Mouse (Mus musculus): ENCODE data around the gene Gm17545.

Gene Gm17545

DNA sequence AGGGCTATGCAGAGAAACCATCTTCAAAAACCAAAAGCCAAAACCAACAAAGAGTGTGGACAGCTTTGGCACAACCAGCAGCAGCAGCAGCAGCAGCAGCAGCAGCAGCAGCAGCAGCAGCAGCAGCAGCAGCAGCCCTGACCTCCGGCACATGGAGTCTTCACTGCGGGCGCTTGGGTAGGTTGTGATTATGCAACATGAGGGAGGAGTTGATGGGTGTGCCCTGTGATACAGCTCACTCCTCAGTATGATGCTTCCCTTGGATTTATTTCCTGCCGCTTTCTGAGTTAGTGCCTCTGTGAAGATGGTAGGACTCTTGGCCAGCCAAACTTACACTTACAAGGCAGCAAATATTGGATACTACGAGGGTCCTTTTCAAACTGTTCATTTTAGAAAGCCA is 6.9 kb upstream of the Gm17545 start:
- DNase-seq = no peak

DNA sequence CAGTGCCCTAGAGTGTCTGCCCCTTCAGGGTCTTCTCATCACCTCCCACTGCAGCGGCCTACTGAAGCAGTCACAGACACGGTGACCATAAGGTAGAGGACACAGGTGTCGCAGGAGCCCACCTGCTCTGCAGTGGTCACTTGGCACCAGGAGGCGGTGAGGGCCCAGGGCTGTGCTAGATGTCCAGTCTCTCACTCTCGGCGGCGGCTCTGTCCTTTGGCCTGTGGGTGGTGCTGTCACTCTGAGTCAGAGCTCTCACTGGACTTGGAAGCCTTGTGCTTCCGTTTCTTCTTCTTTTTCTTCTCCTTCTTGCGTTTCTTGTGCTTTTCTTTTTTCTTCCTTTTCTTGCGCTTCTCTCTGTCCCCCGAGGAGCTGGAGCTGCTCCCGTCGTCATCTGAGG is 5.7 kb upstream of the Gm17545 start:
- no peak for DNase-seq

DNA sequence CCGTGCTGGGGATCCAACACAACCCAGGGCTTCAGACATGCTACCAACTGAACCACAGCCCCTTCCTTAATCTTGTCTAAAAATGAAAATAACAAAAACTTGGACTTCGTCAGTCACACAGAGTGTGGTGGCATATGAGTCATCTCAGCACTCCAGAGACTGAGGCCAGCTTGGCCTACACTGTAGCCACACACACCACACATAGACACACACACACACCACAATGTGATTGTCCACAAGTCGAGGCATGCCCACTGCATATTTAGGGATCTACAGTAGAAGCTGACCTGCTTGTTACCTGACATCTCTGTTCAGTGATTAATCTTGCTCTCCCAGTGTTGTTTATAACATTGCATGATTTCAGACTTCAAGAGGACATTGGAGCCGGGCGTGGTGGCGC is 4.9 kb upstream of the Gm17545 start:
- DNase-seq = no peak

DNA sequence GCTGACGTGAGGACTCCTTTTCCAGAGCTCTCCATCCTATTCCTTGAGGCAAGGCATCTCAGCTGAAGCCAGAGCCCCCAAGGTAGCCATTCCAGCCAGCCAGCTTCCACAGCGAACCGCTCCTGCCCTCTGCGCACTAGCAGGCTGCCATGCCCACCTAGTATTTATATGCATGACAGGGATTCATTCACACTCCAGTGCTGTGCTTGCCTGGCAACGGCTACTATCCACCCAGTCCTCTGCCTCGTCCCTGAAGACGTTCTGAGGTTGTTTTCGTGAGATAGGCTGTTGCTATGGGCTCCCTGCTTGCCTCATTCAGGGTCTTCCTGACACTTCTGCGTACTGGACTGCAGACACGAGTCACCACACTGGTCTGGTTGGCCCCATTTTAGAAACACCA is 1.4 kb upstream of the Gm17545 start:
- no peak for DNase-seq

DNA sequence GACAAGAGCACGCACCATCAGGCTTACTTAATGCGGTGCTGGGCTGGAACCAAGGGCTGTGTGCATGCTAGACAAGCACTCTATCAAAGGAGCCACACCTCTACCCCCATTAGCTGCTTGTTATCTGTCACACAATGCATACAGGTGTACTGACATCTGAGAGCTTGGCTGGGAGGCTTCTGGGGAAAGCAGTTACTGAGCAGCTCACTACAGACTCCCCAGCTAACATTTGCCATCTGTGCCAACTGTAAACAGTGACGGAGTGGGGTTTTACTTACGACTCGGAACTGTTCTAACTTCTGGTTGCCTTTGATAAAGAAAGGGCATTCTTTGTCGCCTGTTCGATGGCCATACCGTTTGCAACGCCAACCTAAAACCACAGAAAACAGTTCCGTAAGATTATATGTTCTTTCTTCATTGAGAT is 577 bp upstream of the Gm17545 start:
- no peak for DNase-seq

DNA sequence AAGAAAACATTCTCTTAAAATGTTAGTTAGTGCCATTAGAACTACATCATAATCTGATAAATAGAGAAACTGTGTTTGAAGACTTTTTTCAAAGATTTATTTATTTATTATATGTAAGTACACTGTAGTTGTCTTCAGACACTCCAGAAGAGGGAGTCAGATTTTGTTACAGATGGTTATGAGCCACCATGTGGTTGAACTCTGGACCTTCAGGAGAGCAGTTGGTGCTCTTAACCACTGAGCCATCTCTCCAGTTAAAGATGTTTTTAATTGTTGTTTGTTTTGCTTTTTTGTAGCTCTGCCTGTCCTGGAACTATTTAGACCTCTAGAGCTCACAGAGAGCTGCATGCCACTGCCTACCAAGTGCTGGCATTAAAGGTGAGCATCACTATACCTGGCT is 951 bp downstream of the Gm17545 start:
- no peak for DNase-seq

DNA sequence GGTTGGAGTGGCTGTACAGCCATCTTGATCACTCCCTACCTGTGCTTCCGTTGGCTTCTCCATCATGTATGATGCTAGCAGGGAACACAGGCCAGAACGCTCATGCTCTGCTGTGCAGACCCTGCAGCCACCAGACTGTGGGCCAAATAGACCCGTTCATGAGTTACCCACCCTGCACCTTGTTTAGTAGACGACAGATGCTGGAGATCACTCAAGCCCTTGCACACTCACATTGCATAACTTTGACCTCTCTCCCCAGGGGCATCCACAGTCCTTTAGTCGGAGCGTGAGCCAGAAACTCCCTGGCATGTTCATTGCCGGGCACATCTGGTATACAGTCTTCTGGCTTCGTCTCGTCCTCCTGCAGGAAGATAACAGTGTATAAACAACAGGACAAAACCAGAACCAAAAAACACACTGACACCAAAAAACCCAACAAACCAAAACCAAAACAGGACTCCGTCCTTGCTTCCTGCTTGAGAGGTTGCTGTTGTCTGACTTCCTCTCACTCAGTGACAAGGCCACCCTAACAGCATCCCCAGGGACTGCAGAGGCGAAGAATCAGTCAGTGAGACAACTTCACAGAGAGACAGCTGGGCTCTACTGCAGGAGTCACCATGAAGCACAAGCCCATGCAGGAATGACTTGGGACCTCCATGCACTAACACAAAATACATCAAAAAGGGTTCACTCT is 3.2 kb downstream of the Gm17545 start:
- DNase-seq = no peak

DNA sequence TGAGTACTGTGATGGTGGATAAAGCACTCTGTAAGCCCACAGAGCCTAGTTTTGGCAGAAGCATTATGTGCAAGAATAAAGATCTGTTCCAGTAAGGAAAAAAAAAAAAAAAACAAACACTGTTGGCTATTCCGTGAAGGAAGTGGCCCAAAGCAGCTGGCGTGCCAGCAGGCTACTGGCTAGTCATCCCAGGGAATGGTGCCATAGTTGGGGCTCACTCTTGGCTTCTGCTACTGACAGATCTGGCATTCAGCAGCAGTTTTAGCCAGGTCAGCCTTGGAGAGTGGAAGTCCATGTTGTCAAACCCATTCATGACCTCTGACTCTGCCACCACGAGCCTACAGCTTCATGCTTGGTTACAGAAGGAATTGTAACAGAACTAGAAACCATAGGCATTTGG is 7.9 kb downstream of the Gm17545 start:
- no peak for DNase-seq

DNA sequence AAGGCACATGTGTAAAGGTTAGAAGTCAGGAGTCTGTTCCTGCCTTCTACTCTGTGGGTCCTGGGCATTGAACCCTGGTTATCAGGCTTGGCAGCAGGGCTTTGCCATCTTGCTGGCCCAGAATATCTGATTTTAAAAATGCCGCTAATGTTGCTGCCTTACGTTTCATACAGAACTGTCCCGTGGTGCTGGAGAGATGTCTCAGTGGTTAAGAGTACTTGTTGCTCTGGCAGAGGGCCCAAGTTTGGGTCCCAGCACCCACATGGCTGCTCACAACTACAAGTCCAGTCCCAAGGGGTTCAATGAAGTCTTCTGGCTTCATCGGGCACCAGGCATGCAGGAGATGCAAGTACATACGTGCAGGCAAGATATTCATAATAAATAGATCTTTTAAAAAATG is 12.1 kb downstream of the Gm17545 start:
- no peak for DNase-seq

DNA sequence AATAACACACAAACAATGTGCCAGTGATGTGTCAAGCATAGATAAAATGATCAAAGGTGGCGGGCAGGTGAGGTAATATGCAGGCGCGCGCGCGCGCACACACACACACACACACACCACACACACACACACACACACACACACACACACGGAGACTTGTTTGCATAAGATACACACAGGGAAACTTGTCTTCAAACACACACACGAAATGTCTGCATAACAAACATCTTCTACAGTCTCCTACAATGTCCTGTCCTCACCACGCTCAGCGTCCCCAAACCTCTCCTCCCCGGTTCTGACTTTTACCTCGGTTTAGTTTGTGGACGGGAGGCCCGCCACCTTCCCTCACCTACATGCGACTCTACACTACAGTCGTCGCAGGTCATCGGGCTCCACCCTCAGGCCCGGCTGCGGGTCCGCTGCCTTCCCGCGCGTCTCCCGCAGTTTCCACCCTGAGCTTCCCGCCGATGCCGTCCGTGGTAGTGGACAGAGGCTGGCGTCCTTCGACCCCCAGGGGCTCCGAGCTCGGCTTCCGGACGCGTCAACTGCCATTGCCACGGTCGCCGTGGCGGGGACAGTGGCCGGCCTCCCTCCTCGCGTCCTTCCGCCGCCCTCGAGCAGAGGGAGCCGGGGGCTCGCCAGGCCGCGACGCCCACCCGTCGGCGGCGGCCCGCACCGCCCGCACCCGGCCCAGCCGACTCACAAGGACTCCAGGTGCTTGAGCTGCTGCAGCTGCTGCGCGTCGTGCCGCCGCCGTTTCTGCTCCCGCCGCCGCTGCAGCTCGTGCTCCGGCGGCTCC is 13.5 kb downstream of the Gm17545 start:
- DNase-seq = peak; percentile 67 to 78

DNA sequence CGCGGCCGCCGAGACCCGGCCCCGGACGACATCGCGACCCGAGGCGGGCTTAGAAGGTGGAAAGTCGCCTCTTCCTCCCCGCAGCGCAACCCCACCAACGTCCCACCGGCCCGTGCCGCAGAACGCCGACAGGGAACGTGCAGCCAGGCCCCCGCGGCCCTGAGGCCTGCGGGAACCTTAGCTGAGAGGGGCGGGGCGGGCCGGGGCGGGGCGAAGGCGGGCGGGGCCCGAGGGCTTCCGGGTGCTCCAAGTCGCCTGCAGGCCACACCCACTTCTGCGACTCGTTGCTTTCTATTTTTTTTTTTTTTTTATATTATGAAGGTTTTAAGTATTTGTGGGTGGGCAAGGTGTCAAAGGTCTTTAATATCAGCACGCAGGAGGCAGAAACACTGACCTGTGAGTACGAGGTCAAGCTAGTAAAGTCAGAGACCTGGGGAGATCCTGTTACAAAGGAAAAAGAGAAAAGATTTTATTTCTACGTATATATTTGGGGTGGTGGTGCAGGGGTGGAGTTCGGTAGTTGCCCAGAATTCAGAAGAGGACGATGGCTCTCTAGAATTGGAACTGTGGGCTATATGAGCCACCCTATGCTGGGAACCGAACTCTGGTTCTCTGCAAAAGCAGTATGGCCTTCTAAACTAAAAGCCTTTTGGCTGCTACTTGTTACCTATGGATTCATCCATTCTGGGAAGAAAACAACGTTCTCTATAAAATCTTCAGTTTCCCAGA is 14.2 kb downstream of the Gm17545 start:
- DNase-seq = peak; percentile 78 to 87

DNA sequence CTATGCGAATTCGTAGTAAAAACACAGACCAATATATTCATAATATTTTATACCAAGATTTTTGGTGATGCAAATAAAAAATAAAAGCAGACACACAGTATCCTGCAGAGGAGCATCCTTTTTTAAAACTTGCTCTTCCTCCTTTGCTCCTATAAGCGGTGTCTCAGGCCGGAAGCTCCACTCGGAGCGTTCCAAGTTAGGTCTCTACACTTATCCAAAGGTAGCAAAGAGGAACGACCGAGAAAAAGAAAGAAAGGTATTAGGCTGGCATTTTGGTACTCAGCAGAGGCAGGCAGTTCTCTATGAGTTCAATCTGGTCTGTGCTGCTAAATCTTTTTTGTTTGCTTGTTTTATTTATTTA is 14.8 kb downstream of the Gm17545 start:
- DNase-seq = no peak

DNA sequence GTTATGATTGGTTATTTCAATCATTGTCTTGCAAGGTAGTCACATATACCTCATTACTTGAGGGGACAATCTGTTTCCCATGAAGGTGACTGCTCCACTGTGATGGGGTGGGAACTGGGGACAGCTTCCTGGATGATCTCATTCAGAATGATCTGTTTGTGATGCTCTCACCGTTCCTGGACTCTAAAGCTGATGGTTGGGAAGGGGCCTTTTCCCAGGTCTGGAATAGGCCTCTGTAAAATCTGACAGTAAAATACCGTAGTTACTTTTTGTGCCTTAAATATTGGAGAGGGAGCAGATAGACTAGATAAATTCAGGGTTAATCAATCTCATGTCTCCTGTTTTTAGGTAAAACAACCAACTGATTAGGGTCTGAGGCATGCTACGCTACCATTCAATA is 15.6 kb downstream of the Gm17545 start, which contains the start of gene Rp9:
TSS of gene Rp9 (minus strand) at position 101 of the 400 bp plus-strand sequence.
- no peak for DNase-seq

DNA sequence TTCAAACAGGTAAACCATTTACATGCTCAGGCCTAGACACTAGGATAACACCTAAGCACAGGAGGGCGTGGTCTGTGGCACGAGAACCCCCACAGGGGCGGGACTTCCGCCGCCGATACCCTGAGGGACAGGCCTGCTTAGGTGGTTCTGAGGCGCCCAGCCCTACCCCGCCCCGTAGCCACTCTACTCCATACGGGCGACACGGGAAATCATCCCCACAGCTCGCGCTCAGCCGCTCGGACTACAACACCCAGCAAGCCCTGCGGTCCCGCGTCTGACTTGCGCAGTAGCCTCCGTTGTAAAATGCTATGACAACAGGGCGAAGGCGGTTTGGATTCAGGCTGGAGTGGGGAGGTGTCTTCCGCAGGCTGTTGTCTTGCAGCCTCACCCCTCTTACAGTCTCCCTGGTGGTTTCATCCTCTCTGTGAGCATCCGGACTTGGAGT is 21.4 kb downstream of the Gm17545 start, which contains the start of gene Bbs9:
TSS of gene Bbs9 (plus strand) at position 292 of the 445 bp plus-strand sequence.
- DNase-seq = peak; percentile 93 to 95

DNA sequence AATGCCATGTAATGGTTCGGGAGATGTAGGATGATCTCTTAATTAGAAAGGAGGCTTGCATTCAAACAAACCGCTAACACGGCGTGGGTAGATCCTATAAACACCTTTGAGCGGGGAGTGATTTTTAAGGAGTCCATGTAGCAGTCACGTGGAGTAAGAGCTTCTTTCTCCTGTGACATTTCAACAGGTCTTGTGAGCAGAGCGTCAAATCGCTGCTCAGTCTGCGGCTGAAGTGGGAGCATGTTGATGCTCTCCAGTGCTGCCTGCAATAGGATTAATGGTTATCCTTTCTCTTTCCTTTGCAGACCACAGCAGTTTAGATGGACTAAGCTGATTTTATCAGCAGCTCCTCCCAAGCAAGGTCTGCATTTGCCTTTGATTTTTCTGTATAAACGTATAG is 22.2 kb downstream of the Gm17545 start:
- DNase-seq = peak; percentile 12 to 28

DNA sequence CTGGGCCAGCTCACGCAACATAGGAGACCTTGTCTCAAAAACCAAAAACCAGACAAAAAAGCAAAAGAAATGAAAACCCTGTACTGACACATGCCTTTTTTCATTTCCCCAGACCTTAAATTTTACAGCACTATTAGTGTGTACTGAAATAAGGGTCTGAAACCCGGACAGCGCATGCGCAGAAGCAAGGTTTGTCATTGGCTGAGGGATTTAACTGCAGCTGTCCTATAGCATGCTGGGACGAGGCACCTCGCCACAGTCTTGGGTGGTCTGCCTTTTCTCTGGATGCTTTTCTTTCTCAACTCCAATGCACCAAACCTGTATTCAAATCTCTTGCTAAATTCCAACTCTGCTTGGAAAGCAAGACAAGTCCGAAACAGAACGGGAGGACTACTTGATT is 24.9 kb downstream of the Gm17545 start:
- DNase-seq = no peak

DNA sequence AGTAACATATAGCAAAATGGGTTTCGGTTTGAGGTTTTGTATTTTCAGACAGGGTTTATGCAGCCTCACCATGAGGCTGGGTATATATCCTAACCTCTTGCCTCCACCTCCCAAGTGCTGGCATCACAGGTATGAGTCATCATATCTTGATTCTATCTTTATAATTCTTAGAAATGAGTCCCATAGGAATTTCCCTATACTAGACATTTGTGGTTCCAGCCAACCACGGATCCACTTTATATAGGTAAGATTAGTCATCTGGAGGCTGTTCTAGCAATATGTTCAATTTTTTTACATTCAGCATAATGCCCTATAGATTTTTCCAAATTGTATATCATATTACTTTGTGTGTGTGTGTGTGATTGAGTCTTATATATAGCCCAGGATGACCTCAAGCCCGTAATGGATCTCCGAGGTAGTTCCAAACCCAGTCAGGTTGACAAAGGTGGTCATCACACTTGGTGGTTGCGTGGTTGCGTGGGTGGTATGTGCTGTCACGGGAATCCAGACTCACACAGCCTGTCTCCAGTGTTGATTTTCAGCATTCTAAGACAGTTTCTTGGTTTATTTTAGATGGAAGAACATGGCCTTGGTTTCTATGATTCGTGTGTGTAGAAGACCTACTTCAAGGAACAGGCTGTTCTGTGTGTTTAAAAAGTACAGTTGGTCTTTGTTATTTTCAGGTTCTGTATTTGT is 29.9 kb downstream of the Gm17545 start:
- no peak for DNase-seq

DNA sequence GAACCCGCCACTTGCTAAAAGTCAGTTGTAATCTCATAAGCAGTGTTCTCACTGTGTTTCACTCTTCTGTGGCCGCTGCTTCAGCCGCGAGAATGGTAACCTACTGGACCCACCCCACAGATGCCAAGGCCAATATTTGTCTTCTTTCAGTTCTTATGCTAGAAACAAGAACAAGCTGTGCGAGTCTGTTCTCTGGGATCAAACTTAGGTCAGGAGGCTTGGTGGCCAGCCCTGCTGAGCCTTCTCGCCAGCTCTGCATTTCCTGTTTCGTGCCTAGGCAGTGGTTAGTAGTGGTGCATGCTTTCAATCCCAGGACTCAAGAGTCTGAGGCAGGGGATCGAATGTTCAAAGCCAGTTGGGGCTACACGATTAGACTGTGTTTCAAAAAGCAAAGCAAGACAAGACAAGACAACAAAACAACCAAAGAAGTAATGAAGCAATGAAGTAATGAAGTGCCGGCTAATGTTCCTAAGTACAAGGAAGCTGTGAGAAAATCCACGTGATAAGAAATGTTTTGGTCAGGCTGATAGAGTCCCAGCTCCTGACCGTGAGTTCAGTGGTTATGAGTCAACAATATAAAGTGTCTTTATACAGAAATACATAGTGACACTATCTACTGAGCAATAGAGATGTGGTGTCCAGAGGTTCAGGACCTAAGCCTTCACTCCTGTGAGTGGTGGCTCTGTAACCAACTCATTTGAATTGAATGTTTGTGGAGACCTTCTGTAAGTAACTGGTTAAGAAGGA is 30.6 kb downstream of the Gm17545 start:
- DNase-seq = no peak

DNA sequence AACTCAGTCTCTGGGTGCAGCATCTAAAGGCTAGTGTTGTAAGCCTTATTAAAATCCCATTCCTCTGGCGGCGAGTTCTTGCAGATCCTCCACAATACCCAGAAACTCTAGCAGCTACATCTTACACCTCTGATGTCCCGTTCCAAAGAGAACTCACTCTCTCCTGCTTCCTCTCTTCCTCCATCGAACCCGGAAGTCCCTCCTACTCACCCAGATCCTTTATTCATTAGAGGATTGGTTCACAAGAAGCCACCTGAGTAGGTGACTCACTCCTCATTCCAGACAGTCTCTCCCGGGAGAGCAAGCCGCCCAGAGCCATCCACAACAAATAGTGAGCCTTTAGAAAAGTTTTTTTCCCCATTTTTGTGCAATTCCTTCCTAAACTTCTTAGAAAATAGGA is 32.1 kb downstream of the Gm17545 start:
- DNase-seq = no peak

DNA sequence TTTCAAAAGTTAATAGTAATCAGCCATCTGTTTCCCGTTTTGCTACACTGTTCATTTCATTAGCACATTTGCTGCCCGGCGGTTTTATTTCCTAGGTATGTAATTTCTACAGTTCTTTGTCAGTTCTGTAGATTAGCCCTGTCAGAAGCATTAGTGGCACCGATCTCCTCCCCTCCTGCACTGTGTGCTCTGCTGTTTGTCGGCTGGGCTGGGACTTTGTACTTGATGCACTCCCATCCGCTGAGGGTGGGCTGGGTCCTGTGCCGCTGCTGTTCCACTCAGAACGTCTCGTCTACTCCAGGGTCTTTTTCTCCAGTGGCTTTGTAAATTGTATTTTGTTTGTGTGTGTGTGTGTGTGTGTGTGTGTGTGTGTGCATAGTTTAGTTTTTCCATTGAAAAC is 34.9 kb downstream of the Gm17545 start:
- DNase-seq = no peak

DNA sequence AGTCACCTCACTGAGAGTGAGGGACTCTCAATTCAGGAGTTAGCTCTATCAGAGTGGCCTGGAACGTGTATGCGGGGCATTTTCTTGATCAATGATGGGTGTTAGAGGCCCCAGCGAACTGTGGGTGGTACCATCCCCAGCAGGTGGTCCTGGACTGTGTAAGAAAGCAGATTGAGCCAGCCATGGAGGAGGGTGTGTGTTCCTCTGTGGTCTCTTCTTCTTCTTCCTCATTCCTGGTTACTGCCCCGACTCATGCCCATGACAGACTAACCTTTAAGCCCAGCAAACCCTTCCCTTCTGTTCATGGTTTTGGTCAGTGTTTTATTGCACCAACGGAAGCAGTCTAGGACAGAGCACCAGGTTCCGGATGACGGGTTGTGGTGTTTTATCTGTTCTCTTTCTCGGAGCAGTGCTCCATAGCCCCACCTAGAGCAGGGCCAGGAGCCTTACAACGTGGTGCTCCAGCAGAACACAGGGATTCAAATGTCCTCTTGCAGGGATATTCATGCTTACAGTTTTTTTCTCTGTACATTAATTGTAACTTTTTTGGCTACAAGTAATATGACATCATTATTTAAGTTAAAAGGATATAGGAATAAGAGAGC is 40.2 kb downstream of the Gm17545 start:
- DNase-seq = no peak

DNA sequence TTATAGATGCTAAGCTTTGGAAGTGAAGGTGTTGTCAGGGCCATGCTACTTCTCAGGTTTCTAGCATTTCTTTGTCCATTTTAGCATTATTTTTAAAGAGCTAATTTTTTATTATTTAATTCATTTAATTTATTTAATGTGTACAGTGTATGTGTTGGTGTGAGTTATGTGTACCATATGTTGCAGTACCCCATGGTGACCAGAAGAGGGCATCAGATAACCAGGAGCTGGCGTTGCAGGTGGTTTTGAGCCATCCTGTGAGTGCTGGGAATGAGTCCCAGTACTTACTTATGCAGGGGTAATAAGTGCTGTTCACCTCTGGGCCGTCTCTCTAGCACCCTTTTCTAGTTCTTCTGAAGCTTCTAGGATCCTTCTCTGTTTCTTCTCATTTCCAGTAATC is 41.0 kb downstream of the Gm17545 start:
- no peak for DNase-seq
